Mouse (Mus musculus) adrenal gland, postnatal 36 days (tissue): ENCODE data around the gene Szrd1. TPM values are rescaled to one million over a fixed set of nuclear protein-coding genes. Genes with fewer than 3 reads are reported as not detected.
"Not testable (repeated sequence)": the region's sequence is repeated elsewhere in the genome, so short reads cannot be mapped to it uniquely, and the experiment has no call there.

ENCODE experiments used
- DNase-seq, 2 experiments: peaks; one replicate each; pipeline ENCODE4 v3.0.0; 2021; ENCODE audit warnings: mixed read lengths in 1 of 2
- total RNA-seq, 2 experiments: library from RNA; stranded (reverse); gene quantifications; 2 replicates each; pipeline ENCODE4 v1.2.3; 2021

Gene Szrd1
- total RNA-seq, 2 experiments from 2014 or later, result 110 to 123 TPM

DNA sequence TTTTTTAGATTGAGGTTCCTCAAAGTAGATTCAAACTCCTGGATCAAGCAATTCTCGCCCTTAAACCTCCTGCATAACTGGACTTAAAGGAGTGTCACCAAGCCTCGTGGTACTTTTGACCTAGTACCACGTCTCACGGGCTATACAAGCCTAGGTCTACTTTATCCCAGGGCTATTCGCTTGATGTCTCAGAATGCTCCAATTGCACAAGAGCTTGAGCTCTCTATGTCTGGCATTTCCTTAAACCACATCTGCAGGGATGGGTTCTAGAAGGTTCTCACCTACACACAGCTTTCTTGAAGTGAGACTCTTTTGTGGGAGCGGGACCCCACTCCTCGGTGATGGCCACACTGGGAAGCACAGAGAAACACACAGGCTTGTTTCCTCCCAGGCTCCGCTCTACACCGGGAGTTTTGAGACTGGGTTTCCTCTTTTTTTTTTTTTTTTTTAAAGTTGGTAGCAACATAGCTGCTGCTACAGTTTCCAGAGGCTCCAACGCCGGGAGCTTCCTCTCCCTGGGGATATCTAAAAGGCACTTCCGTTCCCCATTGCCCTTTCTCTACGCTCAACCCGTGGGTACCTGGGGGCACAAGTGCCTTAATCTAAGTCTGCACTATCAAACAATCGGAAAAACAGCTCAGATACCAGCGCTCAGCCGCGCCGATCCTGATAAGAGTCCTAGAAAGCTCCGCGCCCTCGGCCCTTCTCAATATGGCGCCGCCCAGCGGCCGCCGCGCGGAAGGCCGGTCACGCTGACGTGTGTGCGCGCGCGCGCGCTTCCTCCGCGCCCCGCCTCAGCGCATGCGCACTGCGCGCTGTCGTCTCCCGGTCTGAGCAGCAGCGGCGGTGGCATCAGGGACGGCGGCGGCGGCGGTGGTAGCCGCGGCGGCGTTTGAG is 7.8 kb upstream of the Szrd1 start, which contains the start of gene Fbxo42:
TSS of gene Fbxo42 (plus strand) at position 802 of the 897 bp plus-strand sequence.
- peak; percentile 95 to 96 for DNase-seq

- DNase-seq, result no peak
Observed at GRCm38 (mm10) chr4:141146491-141147033, 7.0 kb upstream of the Szrd1 start.

DNA sequence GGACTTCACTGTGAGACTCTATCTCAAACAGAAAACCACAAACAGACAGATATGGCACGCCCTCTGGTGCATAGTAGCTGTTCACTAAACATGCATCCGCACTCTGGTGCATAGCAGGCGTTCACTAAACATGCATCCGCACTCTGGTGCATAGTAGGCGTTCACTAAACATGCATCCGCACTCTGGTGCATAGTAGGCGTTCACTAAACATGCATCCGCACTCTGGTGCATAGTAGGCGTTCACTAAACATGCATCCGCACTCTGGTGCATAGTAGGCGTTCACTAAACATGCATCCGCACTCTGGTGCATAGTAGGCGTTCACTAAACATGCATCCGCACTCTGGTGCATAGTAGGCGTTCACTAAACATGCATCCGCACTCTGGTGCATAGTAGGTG is 5.5 kb upstream of the Szrd1 start:
- not testable (repeated sequence) for DNase-seq

DNA sequence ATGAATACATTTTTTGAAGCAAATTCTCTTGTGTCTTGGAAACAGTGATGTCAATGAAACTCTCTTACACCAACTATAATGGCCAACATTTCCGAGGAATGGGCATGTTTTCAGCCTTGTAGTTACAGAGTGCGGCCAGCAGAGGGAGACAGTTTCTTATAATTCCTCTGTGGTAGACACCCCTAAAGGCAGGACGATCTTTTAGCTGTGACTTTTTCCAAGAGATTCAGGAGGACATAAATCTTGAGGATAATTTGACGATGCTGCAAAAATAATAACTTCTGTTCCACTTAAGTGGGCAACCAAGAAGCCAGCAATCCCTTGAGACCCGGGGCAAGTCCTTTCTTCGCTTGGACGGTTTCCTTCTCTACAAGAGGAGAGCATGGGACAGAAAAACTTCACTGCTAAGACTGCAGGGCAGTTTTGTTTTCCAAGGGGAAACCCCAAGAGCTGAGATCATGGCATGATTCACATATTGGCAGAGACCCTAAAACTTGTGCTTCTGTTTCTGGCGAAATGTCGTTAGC is 2.8 kb upstream of the Szrd1 start:
- DNase-seq, result peak; percentile 78 to 82

- DNase-seq, result no peak
Observed at GRCm38 (mm10) chr4:141140967-141141366, 1.4 kb upstream of the Szrd1 start.

GRCm38 (mm10) chr4:141140354-141140753 is 779 bp upstream of the Szrd1 start:
- not testable (repeated sequence) for DNase-seq

DNA sequence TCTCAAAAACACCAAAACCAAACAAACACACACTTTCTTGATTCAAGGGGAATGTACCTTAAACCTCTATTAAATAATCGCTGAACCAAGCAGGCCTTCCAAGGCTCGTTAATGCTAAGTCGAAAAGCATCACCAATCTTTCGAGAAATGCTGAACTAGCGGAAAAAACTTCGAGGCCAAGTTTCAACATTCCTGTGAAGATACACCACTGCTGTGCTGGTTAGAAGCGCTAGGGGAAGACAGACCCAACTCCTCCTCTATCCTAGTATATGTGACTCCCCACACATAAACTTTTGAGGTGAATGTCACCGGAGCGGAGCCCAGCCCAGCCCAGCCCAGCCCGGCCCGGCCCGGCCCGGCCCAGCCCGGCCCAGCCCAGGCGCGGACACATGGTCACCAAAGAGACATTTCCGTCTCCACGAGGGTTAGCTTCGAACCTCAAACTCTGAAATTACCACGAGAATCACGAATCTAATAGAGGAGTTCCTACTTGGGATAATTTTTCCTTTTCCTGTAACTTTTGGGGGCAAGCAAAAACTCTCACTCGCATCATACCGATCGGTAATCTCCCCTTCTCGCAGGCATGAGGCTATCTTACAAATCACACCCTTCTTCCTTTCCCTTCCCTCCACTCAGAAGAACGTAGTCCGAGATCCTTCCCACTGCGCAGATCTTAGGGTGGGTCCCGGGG is 1.0 kb downstream of the Szrd1 start:
- DNase-seq, result peak in 1 of 2 experiments; percentile 33

- DNase-seq, result not testable (repeated sequence)
Observed at GRCm38 (mm10) chr4:141137740-141138139, 1.8 kb downstream of the Szrd1 start.

- DNase-seq, result no peak
Observed at GRCm38 (mm10) chr4:141136126-141136525, 3.4 kb downstream of the Szrd1 start.

DNA sequence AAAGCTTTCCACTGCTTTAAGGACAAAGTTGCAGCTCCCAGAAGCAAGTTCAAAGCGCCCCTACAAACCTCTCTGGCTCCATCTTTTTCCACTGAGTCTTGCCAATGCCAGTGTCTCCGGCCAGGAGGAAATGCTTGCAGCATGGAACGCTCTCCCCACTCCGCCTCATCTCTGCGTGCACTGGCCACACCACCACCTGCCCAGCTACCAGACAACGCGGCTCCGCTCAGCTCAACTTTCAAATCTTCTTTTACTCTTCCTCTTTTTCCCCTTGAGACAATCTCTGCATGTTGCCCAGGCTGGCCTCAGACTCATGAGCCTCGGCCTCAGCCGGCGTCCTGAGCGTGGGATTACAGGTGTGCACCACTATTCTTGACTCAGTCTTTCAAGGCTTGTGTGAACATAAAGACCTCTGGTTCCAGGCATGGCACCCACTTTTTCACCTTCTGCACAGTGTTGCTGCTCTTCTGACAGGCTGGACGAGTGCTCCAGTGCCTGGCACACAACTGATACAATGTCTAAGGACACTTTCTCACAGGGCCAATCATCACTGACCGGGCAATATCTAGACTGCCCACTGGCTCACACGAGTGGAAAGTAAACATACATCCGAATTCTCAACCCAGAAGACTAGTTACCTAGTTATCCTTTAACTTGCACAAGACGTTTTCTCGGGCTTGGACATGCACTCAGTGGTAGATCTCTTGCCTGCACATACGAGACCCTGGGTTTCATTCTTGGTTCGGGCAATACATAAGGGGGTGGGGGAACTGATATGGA is 4.6 kb downstream of the Szrd1 start:
- DNase-seq, result no peak

DNA sequence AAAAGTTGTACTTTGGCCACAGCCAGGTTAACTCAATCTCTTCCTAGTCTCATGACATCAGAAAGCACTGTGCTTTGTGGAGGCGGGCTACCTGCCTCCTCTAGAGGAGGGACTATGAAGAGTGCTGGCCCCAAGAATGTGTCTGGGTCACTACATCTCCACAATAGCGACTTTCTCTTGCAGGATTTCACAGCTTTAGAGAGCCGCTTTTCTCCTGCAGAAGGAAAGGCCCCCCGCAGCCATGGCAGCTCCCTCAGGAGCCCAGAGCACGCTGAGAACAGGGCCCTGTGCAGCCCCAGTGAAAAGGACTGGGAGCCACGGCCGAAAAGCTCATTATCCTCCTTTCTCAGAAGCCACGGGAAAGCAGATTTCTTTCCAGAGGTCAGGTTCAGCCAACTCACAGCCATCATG is 5.5 kb downstream of the Szrd1 start:
- DNase-seq, result no peak

DNA sequence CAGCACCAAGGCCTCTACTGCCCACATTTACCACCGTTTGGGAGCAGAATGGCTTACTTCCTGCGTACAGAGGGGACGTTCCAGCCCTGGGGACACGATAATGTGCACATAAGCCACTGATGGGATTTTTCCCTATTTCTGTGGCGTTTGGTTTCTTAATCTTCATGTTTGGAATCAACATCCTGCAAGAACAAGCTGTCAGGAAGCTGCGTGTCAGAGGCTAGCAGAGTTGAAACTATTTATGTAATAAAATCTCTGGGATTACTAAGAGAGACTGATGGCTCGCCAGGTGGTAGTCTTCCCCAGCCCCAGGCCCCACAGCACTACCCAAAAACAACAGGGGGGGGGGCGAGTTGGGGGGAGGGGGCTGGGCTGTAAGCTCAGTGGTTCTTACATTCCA is 6.3 kb downstream of the Szrd1 start:
- DNase-seq, result no peak

DNA sequence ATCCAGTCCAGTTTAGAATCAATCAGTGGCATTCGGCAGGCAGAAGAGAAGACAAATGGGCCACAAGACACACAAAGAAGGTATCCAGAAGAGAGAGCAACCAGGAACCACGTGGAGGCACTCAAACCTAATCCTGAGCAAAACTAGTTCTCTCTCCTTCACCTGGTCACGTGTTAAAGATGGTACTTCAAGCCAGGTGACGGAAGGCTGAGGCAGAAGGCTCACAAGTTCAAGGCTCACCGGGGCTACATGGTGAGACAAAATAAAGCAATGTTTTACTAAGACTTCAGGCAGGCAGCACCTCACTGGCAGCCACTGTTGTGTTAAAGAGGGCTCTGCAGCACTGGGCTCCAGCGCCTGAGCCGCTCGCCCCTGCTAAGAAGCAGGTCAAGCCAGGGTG is 7.4 kb downstream of the Szrd1 start:
- DNase-seq, result no peak

DNA sequence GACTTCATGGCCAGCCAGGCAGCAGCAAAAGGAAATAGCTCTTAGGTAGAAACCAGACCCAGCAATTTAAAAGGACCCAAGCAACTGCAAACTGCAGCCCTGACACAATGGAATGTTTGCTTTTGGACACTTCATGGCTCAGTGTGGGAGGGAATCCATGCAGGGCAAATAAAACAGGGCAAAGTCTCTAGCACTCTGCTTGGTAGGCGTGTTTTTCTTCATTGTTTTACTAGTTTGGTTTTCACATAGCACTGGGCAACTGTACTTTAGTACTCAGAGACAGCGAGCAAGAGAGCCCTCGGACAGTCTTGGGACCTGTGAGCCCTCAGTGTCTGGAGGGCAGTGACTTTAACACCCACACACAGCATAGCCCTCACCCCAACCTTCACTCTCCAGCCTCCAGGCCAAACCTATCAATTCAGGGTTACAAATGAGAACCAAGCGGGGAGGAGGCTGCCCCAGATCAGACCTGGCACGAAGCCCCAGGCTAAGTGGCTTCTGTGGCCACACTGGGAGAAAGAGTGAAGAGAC is 8.0 kb downstream of the Szrd1 start:
- DNase-seq, result peak; percentile 46 to 70

GRCm38 (mm10) chr4:141130704-141131342 is 8.8 kb downstream of the Szrd1 start:
- peak; percentile 59 to 63 for DNase-seq

GRCm38 (mm10) chr4:141129190-141129710 is 10.3 kb downstream of the Szrd1 start:
- DNase-seq, result no peak

DNA sequence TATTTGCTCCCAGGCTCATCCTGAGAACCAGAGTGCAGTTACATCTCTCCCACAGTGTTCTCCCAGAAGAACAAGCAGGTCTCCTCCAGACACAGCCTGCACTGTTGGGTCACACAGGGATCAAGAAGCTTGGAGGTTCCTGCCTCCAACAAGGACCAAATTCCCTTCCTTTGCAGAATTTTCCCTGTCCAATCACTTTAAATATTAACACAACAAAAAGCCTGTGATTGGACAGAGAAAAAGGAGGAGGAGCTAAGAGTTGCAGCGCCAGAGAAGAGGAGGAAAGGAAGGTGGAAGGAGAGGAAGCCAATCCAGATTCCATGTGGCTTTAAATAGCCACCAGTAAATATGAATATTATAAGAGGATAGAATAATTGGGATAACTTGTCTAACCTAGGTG is 16.5 kb downstream of the Szrd1 start:
- no peak for DNase-seq

GRCm38 (mm10) chr4:141122663-141123062 is 16.9 kb downstream of the Szrd1 start:
- no peak for DNase-seq

- DNase-seq, result peak; percentile 53 to 70
Observed at GRCm38 (mm10) chr4:141120700-141121099, 18.9 kb downstream of the Szrd1 start.

DNA sequence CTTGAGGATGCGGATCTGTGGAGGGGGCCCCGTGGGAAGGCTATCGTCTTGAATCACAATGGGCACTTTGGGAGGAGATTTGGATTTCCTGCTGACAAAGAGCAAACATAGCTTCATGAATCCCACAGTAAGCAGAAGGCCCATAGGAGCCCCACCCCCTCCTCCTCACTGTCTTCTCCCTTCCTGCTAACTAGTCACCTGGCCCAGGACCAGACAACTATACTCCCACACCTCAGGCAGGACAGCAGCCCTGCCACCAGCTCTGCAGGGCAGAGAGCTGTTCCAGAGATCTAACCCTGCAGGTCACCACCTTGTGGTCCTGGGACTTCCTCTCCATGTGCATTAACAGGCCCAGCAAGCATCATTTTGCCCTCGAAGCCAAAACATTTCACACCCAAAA is 20.9 kb downstream of the Szrd1 start:
- no peak for DNase-seq

DNA sequence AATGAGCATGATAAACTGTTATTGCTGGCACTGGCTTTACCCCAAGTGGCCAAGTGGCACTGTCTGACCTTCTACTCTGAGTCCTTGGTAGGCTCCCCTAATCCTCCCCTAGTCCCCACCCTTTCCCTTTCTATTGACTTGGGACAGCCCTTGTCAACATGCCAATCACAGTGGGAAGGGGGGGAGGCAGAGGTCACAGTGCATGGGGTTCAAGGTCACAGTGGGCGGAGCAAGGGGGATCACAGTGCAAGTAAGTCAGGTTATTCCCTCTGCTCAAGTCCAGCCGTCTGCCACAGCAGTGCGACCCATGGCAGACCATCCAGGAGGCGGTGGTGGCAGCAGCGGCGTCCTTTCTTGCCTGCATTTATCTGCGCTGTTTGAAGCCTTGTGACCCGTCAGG is 24.2 kb downstream of the Szrd1 start:
- peak in 1 of 2 experiments; percentile 12 for DNase-seq
